Mouse (Mus musculus) adrenal gland, adult (tissue): ENCODE measurements around the gene 1700015F17Rik.
A peak's percentile ranks its signal among the peaks of the same experiment; 100 is the strongest.

Experiments used
- DNase-seq, 2 experiments: peaks; one replicate each; pipeline ENCODE4 v3.0.0; 2022 to 2023; ENCODE audit warnings: low spot score in 1 of 2; ENCODE audit not compliant: inconsistent age in 2 of 2

1700015F17Rik gene

DNA sequence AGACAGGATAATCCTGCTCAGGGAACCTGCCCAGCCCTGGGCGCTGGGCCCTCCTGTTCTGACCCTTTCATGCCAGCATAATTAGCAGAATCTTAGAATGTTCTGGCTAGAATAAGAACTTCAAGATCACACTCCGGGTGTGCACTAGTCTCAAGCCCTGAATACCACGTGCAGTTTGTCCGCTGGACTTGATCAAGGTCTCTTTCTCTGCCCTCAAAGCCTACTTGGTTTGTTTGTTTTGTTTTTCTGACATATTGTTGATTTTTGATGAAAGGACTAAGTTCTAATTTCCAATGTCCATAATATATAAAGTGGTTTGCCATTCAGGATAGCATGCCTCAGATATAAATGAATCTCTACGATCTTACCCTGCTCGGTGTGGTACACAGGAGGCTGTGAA, at the start of gene 1700015F17Rik:
Gene 1700015F17Rik (minus strand): TSS at position 101 of the 400 bp plus-strand sequence.
- DNase-seq = no peak

DNA sequence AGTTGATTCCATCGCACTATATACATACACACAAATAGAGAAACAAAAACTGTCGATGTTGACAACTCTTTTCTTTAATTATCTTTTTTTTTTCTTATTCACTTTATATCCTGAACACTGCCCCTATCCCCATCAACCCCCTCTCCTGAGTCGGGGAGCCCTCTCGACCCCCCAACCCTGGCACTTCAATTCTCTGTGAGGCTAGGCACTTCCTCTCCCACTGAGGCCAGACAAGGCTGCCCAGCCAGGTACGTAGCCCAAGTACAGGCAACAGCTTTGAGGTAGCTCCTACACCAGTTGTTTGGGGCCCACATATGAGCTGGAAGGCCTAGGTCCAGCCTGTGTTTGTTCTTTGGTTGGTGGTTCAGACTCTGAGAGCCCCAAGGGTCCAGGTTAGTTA, 36.5 kb upstream of the 1700015F17Rik start:
- DNase-seq = peak in 1 of 2 experiments; percentile 18

DNA sequence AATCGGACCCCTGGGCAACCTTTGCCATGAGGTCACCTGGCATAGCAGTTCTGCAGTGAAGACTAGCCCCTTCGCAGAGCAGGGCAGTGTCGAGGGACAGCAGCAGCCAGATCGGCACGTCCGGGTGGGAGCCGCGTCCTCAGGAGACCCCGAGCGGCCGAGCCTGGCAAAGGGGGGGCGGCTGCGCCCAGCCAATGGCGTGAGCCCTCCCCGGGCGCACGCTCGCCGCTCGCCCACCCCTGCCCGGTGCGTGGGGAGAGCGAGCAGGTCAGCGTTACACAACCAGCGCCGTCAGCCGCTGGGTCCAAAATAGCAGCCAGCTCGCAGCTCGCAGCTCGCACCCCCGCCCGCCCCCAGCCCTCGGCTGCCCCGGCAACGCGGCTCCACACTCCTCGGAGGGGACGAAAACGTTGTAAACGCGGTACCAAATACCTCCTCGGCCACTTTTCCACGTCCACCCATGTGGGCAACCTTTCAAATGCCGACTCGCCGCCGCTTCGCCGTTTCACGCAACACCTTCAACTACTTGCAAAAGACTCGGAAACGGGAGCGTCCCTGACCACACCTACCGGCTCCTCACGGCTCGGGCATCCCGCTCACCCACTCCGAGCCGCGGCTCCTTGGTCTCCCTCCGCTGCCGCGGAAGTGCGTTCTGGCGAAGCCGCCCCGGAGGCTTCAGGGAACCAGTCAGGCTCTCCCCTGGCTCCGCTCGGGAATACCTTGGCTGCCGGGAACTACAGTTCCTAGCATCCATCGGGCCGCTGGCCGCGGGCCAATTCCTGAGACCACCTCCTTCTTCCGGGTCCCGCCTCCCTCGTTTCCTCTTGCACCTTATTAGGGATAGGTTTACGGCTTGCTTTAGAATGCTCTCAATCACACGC, 35.5 kb upstream of the 1700015F17Rik start, which contains the start of gene Cldn12:
Gene Cldn12 (minus strand): TSS at position 763 of the 881 bp plus-strand sequence.
- DNase-seq = peak; percentile 97 to 98

DNA sequence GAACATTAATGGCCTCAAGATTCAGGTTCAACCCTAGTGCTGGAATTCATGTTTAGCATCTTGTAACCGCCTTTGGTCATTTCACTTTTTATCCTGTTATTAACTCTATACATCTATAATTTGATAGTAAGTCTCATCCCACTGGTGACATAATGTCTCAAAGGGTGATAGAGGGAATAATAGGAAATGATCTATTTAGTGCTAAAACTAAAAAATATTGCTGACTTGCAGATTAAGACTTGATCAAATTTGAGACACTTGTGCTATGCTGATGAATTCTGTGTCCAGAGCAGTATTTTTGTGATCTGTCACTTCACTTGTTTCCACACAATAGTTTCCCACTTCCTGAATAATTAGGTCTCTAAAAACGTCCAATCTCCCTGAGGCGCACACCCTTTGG, 32.5 kb upstream of the 1700015F17Rik start:
- no peak for DNase-seq

DNA sequence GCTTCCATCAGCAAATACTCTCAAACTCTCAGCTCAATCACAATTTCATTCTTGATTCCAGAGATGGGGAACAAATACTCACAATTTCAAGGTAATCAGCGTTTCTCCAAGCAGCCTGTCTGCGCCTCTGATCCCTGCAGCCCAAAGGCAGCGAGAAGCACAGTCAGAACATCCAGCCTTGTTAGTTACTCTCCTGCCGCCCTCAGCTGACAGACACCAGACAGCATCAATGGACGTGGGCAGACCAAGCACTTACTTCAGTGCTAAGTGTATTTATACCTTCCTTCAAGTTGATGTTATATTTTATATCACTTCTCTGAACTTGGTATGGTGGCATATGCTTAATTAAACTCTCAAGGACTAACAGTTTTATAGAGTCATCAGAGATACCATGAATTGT, 32.0 kb upstream of the 1700015F17Rik start:
- no peak for DNase-seq

DNA sequence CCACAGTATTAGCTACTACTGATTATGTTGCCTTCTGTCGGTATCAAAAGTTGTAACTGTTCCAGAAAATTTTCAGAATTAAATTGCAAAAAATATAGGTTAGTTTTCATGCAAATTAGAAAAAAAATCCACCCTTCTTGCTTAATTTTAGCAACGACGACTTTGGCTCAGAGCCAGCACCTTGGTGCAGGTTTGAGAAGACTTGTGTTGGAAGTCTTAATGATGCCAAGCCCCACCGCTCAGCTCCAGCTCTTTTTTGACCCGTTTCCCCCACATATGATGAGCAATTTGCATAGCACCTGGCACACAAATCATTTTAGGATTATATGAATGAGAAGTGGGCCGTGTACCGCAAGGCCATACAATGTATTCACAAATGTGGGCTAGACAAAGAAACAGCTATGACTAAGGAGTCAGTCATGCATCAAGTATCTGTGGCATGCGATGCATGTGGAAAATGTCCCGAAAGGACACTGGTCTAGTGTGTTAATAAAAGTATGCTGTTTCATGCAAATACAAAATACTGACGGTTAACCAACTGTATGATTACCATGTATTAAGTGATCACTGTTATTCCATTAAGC, 31.5 kb upstream of the 1700015F17Rik start:
- no peak for DNase-seq

DNA sequence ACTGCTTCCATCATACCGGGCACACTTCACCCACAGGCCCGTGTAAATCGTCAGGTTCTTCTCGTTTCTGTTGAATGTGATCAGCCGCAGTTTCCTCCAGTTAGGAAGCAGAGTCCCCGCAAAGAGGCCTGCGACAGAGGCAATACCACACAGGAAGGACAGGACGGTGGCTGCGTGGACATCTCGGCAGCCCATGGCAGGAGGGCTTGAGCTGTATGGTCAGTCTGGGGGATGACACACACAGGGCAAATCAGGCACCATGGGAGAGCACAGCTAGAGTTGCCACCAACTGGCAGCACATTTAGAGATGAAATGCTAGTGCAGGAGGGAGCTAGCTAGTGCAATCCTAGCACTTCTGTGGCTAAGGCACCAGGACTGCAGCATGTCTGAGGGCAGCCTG, 29.3 kb upstream of the 1700015F17Rik start:
- DNase-seq = no peak

DNA sequence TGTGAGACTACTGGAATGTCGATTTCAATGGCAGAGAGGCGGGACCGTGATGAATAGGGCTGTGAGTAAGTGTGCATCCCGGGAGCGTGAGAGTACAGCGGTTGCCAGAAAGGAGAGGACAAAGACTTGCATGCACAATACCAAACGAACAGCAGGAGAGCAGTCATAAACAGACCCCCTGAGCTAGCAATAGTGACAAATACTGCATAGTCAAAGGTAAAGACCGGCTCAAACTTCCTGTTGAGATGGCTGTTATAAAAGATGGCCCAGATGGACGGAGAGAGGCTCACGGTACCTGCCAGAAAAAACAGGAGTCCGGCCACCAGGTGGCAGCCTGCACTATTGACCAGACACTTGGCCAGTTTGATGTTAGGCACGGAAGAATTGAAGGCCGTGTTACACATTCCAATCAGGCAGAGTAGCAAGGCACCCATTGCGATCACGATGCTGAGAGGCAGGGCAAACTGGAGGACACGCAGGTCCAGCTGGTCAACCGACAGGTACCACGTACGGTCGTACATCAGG, 28.8 kb upstream of the 1700015F17Rik start:
- peak; percentile 58 to 87 for DNase-seq

DNA sequence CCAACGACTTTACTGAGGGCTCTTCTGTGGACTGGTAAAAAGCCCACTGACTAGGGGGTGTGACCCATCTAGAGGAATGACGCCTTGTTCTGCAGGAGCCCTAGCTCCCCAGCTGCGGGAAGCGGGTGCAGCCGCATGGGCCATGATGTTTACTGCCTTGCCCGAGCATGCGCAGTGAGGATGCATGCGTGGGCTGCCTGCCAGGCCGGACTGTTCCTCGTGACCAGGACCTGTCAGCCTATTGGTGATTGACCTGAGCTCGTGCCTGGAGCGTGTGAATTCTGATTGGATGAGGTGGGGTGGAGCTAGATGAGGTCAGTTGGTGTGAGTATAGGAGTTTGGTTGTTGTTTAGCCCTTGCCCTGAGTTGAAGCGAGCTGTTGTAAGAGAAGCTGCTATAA, 25.5 kb upstream of the 1700015F17Rik start:
- DNase-seq = peak in 1 of 2 experiments; percentile 16

DNA sequence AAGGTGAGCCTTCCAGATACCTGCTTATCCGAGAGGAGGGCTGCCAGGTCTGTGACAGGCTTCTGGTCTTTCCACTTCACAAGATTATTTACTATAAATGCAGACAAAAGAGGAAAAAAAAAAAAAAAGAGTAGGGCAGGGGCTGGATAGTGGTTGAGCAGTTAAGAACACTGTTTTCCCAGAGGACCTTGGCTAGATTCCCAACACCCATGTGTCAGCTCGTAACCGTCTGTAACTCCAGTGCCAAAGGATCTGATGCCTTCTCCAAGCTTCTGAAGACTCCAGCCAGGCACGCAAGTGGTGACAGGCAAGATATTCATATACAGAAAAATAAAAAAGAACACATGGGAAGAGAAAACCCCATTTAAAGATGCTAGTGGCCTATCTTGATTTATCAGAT, 24.4 kb upstream of the 1700015F17Rik start:
- peak in 1 of 2 experiments; percentile 56 for DNase-seq

DNA sequence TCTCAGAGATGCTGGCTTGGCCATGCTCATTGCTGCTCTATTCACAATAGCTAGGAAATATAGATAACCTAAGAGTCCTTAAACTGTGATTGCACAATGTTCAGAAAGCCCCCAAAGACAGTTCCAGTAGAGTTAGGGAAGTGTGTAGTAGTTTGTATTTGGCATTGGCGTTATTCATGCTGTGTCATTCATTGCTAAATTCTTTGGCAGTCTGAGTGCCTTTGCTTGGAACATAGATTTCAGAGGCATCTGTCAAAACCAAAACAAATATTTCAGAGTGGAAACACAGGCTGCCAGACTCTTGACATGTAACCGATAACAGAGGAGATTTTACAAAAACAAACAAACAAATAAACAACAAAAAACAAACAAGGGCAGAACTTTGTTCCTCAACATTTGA, 22.6 kb upstream of the 1700015F17Rik start:
- peak in 1 of 2 experiments; percentile 55 for DNase-seq

DNA sequence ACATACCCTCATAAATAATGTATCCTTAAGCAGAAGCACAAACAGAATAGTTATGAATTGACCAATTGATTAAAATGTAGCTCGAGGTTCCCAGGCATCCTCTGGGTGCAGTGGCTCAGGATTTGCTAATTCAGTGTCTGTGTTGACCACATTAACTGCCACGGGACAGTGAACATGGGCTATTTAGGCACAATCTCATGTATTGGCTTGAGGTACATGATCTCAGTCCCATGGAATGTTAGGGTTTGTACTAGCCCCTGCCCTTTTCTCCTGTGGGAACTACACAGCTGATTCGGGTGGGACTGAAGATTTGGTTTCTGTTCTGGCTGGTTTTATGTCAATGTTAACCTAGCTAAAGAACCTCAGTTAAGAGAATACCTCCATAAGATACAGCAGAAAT, 17.4 kb upstream of the 1700015F17Rik start:
- DNase-seq = no peak

DNA sequence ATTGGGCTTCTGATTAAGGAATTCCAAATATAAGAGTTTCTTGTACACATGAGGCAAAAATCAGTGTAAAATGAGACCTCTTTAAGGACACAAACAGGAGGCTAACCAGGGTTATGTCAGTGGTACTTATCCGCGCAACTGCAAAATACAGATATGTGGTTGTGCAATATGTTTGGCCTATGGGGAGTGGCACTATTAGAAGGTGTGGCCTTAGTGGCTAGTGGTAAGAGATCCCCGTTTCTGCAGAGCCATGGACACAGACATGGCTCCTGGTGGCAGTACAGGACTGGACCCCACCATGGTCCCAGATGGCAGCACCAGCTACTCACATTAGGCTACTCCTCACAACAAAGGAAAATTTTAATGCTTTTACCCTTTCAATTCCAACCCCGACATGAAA, 16.1 kb upstream of the 1700015F17Rik start:
- DNase-seq = no peak

DNA sequence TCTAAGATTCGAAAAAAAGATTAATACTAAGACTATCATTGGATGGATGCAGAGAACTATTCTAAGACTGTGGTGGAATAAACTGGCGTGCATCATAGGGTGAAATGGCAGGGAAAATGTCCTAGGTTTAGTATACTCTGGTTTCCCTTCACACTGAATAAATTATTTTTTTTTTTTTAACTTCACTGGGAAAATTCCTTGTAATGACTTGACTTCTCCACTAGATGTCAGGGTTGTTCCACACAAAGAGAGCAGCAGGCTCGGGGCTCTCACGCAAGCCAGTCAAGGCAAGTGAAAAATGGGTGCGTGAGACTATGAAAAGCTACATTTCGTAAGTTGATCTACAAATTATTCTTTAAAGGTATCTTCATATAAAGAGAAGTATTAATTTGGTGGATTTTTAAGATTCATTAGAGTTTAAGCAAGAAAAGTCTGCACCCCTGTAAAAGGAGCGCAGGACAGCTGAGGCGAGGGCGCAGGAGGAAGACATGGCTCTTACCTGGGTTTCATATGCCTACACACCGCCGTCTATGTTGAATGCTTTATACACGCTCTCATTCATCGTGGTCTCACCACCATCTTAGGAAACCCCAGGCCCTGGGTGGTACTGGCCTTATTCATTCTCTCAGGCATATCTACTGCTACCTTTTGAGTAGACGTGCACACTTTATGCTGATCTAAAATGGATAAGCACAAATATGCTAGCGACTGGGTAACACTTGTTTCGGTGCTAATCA, 15.5 kb upstream of the 1700015F17Rik start:
- peak in 1 of 2 experiments; percentile 71 for DNase-seq

DNA sequence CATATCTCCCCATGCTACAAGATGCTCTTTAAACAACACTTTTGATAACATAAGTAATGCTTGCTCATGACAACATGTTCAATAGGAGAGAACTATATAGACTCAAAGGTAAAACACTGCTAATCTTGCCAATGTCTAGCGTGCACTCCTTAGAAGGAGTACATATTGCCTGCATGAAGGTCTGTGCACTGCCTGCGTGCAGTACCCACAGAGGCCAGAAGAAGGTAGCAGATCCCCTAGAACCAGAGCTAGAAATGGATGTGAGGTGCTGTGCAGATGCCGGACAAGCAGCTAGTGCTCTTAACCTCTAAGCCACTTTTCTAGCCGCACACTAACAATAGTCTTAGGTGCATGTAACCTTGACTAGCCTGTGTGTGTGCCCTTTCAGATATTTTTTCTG, 13.2 kb upstream of the 1700015F17Rik start:
- DNase-seq = no peak

DNA sequence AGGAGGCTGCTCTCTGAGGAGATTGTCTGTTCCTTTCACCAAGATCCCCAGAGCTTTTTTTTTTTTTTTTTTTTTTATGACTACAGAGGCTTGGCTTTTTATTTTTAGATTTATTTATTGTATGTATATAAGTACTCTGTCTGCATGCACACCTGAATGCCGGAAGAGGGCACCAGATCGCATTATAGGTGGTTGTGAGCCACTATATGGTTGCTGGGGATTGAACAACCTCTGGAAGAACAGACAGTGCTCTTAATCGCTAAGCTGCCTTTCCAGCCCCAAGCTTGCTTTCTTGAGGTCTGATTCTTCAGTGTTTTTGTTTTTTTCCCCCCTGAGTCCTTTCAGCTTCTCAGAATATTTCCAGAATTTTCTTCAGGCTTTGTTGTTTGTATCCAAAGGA, 7.1 kb upstream of the 1700015F17Rik start:
- DNase-seq = no peak

DNA sequence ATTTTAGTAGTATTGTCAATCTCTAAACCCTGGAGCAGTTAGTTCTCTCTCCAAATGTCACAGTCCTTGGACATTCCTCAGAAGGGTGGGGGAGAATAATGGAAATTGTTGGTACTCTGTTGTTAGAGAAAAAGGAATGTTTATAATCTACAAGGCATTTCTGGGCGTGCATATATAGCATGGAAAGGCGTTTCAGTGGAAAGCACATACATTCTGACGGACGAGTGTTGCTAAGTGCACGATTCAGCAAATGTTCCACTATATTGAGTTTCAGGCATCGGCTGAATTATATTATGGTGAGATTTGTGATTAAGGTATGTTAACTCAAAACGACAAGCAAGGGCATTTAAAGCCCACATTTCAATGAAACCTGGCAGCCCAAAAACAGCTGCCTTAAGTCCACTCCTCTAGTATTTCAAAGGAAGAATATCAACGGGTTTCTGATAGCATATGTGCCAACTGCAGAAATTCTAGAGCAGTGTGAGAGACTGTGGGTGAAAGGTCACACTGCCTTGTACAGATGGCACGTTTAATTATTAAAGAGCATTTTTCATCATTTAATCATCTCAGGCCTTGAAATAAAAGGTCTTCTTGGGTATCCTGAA, 4.4 kb upstream of the 1700015F17Rik start:
- no peak for DNase-seq

DNA sequence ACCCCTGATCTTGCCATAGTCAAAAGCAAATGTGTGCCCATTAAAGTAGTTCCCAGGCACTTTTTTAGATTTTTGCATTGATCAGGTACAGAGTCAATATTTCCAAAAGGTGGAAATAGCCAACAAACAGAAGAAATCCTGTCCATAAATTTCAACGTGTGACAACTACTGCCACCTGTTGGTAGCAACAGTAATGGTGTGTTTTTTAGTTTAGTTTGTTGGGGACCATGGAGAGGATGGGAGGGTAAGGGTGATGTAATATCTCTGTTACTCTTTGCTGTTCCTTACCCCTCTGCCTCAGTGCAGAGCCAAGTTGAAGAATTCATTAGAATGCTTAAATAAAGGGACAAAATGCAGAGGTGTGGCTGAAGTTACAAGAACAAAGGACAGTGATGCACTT, 2.7 kb upstream of the 1700015F17Rik start:
- peak in 1 of 2 experiments; percentile 47 for DNase-seq

DNA sequence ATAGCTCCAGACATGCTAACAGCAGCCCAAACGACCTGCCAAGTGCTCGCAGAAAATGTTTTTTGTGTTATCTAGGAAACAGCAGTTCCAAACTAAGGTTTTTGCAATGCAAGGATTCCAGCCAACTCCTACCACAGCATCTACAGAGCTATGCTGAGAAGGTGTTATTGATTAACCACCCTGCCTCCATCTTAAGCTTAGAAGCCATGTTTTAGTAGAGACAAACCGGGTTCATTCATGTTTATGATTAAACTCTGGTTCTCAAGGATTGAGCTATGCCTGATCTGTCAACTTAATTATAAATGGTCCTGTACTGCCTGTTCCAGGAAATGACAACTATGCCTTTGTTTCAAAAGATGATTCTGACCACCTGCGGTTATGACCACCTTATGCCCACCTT, 2.8 kb downstream of the 1700015F17Rik start:
- no peak for DNase-seq

DNA sequence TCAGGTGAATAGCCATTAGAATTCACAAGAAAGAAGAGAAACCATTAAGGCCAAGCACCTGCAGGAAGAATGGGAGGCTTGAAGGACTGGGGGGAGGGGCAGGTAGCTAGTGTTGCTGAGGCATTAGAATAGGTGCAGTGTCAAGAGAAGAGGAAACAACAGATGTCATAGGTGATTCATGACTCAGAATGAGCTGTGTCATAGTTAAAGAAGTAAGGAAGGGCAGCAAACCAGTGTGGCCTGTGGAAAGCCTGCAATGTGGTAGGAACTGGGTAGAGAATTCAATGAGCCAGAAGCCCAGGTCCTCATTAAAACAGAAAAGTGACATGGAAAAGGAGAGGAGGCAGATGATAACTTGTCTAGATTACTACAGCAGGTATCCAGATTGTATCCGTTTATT, 13.7 kb downstream of the 1700015F17Rik start:
- no peak for DNase-seq
